16 mouse cellular contexts compared by ENCODE assay signal in the genomic region with DNA sequence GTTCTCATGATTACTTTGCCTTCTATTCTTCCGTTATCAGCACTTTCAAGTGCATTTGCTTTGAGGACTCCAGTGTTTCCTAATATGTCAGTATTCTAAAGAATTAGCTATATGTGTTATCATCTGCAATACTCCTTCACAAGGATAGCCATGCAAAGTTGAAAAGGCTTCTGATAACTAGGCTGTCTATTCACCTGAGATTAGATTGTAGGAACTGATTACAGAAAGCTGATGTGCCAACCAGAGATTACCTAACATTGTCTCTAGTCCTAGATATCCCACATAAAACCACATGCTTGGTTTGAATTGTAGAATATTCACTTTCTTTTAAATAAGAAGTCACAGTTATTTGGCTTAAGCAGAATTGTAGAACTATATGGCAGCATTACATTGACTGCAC.
"Had no signal": no experiment of that assay in that cellular context is flagged by ENCODE, and none has a peak within 500 bp of the region (broad histone marks: within the 10 kb centered on the region; RNA-seq: fewer than 3 reads in every experiment).

No protein-coding gene starts in this region.

- H3K4me2 ChIP-seq: neural tube, embryonic 13.5 days; neural tube, embryonic 15.5 days; stomach, embryonic 15.5 days had no signal

- H3K36me3 ChIP-seq: neural tube, embryonic 13.5 days; neural tube, embryonic 15.5 days; stomach, embryonic 15.5 days had no signal

- H3K27me3 ChIP-seq: neural tube, embryonic 13.5 days; neural tube, embryonic 15.5 days; stomach, embryonic 15.5 days had no signal

- H3K9ac ChIP-seq: neural tube, embryonic 13.5 days; neural tube, embryonic 15.5 days; stomach, embryonic 15.5 days had no signal

- H3K4me1 ChIP-seq: neural tube, embryonic 13.5 days; neural tube, embryonic 15.5 days; stomach, embryonic 15.5 days had no signal

- H3K4me3 ChIP-seq: neural tube, embryonic 13.5 days; neural tube, embryonic 15.5 days; stomach, embryonic 15.5 days had no signal

- H3K9me3 ChIP-seq: neural tube, embryonic 13.5 days; neural tube, embryonic 15.5 days; stomach, embryonic 15.5 days had no signal

- H3K27ac ChIP-seq: neural tube, embryonic 13.5 days; neural tube, embryonic 15.5 days; stomach, embryonic 15.5 days; stomach, postnatal 0 days had no signal

- DNase-seq: retina, postnatal 1 day; right cerebral cortex, adult 18-20 months; right cerebral cortex, postnatal 14 days; right cerebral cortex, postnatal 25 days; right cerebral cortex, postnatal 4 days; spleen, adult 18-20 months; thymus, adult 18-20 months; thymus, adult 2 months; thymus, postnatal 14 days; thymus, postnatal 25 days; thymus, postnatal 36 days; thymus, postnatal 4 days had no signal
